Mouse (Mus musculus) testis, adult 2 months (tissue): Measurements from ENCODE around the gene Col25a1.

Experiments
- CTCF ChIP-seq: fragments of 200-500 bp; IDR thresholded peaks from 2 replicates; pipeline ENCODE4 v1.5.1; 2012; ENCODE audit warnings: low read depth, mild to moderate bottlenecking, inconsistent platforms, low read length, moderate library complexity; ENCODE audit not compliant: control insufficient read depth, insufficient read depth, insufficient replicate concordance
- POLR2A ChIP-seq: fragments of 200-500 bp; IDR thresholded peaks from 2 replicates; pipeline ENCODE4 v1.6.1; 2012; ENCODE audit warnings: low read depth, mild to moderate bottlenecking, inconsistent platforms, low read length, moderate library complexity; ENCODE audit not compliant: control insufficient read depth

DNA sequence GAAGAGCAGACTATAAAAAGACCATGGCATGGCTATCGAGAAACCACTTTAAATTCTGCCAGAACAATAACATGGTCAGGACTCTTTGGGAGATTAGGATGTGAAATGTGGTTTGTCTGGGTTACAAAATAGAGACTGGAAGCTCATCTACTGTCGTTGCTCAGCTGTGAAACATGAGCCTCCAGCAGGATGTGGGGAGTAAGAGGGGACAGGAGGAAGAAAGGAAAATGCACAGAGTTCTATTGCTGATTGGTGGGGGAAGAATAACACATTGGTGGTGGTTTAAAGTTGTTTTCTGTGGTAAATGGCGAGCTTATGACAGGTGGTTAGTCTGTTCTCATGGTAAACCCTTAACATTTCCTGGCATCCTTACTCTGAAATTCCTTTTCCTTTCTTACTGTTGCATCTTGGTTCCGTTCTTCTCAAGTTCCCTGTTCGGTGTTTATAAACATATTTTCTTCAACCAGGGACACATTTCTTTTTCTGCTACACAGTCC is 87.0 kb downstream of the Col25a1 start:
- TF ChIP-seq POLR2A (no peak), CTCF (no peak)
